Mouse (Mus musculus): ENCODE measurements around the gene Tbc1d8. TPM values are rescaled to one million over a fixed set of nuclear protein-coding genes. Genes with fewer than 3 reads are reported as not detected.

The Tbc1d8 gene
- polyA plus RNA-seq, 1 experiment, result 1.2 TPM

GRCm38 (mm10) chr1:39362515-39362893 is 116.1 kb downstream of the Tbc1d8 start:
- Histone ChIP-seq H3K4me3 (ENCODE audit: insufficient read depth, low read length) (no peak overlapping the region), H3K27ac (ENCODE audit: insufficient read depth, low read length) (no peak overlapping the region), H3K4me1 (ENCODE audit: control insufficient read depth, insufficient read depth, low read length) (no peaks in the 10 kb centered on the region)
- TF ChIP-seq CTCF (IDR thresholded peaks at IDR 0.05; ENCODE audit: borderline replicate concordance, insufficient read depth, low read length) (no peak), POLR2A (IDR thresholded peaks at IDR 0.05; ENCODE audit: low read depth, low read length) (no peak)

GRCm38 (mm10) chr1:39361754-39362514 is 116.6 kb downstream of the Tbc1d8 start:
- Histone ChIP-seq H3K4me1 (ENCODE audit: control insufficient read depth, insufficient read depth, low read length) (no peaks in the 10 kb centered on the region), H3K27ac (ENCODE audit: insufficient read depth, low read length) (no peak overlapping the region), H3K4me3 (ENCODE audit: insufficient read depth, low read length) (no peak overlapping the region)
- no peak for TF ChIP-seq POLR2A (IDR thresholded peaks at IDR 0.05; ENCODE audit: low read depth, low read length)
- TF ChIP-seq CTCF (IDR thresholded peaks at IDR 0.05; ENCODE audit: borderline replicate concordance, insufficient read depth, low read length), result no peak

- Histone ChIP-seq H3K4me1 (ENCODE audit: control insufficient read depth, insufficient read depth, low read length) (0 out of 2 replicates have a peak, but pooled peaks cover 4% of the 10 kb centered on the region), H3K4me3 (ENCODE audit: insufficient read depth, low read length) (no peak overlapping the region), H3K27ac (ENCODE audit: insufficient read depth, low read length) (no peak overlapping the region)
- no peak for TF ChIP-seq CTCF (IDR thresholded peaks at IDR 0.05; ENCODE audit: borderline replicate concordance, insufficient read depth, low read length)
- no peak for TF ChIP-seq POLR2A (IDR thresholded peaks at IDR 0.05; ENCODE audit: low read depth, low read length)
These were observed 129.1 kb downstream of the Tbc1d8 start for GRCm38 (mm10) chr1:39349427-39349826.

DNA sequence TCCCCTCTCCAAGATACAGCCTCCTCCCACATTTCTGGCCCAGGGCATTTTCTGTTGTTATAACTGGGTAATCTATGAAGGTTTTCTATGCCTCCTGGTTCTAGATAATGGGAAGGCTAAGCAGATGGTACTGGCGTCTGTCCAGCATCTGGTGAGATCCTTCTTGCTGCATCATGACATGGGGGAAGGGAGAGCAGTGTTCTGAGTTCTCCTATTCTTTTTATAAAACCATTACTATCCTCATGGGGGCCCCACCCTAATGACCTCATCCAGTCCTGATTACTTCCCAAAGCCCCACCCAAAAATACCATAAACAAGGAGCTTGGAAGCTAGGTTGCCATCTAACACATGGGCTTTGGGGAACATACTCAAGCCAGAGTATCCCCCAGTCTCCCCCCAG is 129.6 kb downstream of the Tbc1d8 start:
- no peak overlapping the region for H3K4me3 ChIP-seq (ENCODE audit: insufficient read depth, low read length)
- TF ChIP-seq CTCF (IDR thresholded peaks at IDR 0.05; ENCODE audit: borderline replicate concordance, insufficient read depth, low read length) (no peak), POLR2A (IDR thresholded peaks at IDR 0.05; ENCODE audit: low read depth, low read length) (no peak)
- H3K27ac ChIP-seq (ENCODE audit: insufficient read depth, low read length), result no peak overlapping the region
- 0 out of 2 replicates have a peak, but pooled peaks cover 4% of the 10 kb centered on the region for H3K4me1 ChIP-seq (ENCODE audit: control insufficient read depth, insufficient read depth, low read length)

- TF ChIP-seq CTCF (IDR thresholded peaks at IDR 0.05; ENCODE audit: borderline replicate concordance, insufficient read depth, low read length), result peak; percentile 41; the same call in 1 of the 2 replicates
- TF ChIP-seq POLR2A (IDR thresholded peaks at IDR 0.05; ENCODE audit: low read depth, low read length), result no peak
- no peak overlapping the region for H3K27ac ChIP-seq (ENCODE audit: insufficient read depth, low read length)
- H3K4me1 ChIP-seq (ENCODE audit: control insufficient read depth, insufficient read depth, low read length), result 0 out of 2 replicates have a peak, but pooled peaks cover 4% of the 10 kb centered on the region
- H3K4me3 ChIP-seq (ENCODE audit: insufficient read depth, low read length), result no peak overlapping the region
These were observed 133.5 kb downstream of the Tbc1d8 start for GRCm38 (mm10) chr1:39344981-39345600.

DNA sequence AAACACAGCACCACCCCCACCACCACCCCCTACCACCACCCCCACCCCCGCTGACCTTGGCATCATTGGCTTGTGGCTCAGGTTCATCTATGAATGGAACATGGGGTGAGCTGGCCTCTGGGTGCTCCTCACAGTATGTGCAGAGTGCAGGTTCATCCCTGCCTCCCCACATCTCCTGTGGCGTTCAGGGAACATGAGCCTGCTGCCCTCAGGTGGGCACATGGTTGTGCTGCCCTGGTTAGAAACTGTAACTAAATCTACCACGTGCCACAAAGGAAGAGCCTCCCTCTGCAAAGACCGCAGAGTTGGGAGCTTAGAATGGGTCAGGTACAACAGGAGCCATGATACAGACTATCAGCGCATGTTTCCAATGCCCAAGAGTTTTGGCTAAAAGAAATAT is 135.3 kb downstream of the Tbc1d8 start:
- H3K4me3 ChIP-seq (ENCODE audit: insufficient read depth, low read length), result no peak overlapping the region
- no peak overlapping the region for H3K27ac ChIP-seq (ENCODE audit: insufficient read depth, low read length)
- TF ChIP-seq POLR2A (IDR thresholded peaks at IDR 0.05; ENCODE audit: low read depth, low read length), result no peak
- TF ChIP-seq CTCF (IDR thresholded peaks at IDR 0.05; ENCODE audit: borderline replicate concordance, insufficient read depth, low read length), result peak; percentile 59; the same call in 1 of the 2 replicates
- H3K4me1 ChIP-seq (ENCODE audit: control insufficient read depth, insufficient read depth, low read length), result no peaks in the 10 kb centered on the region

GRCm38 (mm10) chr1:39341807-39342206 is 136.7 kb downstream of the Tbc1d8 start:
- H3K4me1 ChIP-seq (ENCODE audit: control insufficient read depth, insufficient read depth, low read length), result no peaks in the 10 kb centered on the region
- no peak overlapping the region for H3K27ac ChIP-seq (ENCODE audit: insufficient read depth, low read length)
- TF ChIP-seq CTCF (IDR thresholded peaks at IDR 0.05; ENCODE audit: borderline replicate concordance, insufficient read depth, low read length), result no peak
- no peak for TF ChIP-seq POLR2A (IDR thresholded peaks at IDR 0.05; ENCODE audit: low read depth, low read length)
- H3K4me3 ChIP-seq (ENCODE audit: insufficient read depth, low read length), result no peak overlapping the region

GRCm38 (mm10) chr1:39340647-39341046 is 137.9 kb downstream of the Tbc1d8 start:
- Histone ChIP-seq H3K4me1 (ENCODE audit: control insufficient read depth, insufficient read depth, low read length) (no peaks in the 10 kb centered on the region), H3K4me3 (ENCODE audit: insufficient read depth, low read length) (no peak overlapping the region)
- TF ChIP-seq CTCF (IDR thresholded peaks at IDR 0.05; ENCODE audit: borderline replicate concordance, insufficient read depth, low read length) (peak; percentile 64; the same call in 1 of the 2 replicates), POLR2A (IDR thresholded peaks at IDR 0.05; ENCODE audit: low read depth, low read length) (no peak)

GRCm38 (mm10) chr1:39340156-39340555 is 138.4 kb downstream of the Tbc1d8 start:
- Histone ChIP-seq H3K4me3 (ENCODE audit: insufficient read depth, low read length) (no peak overlapping the region), H3K27ac (ENCODE audit: insufficient read depth, low read length) (no peak overlapping the region), H3K4me1 (ENCODE audit: control insufficient read depth, insufficient read depth, low read length) (no peaks in the 10 kb centered on the region)
- no peak for TF ChIP-seq POLR2A (IDR thresholded peaks at IDR 0.05; ENCODE audit: low read depth, low read length)
- no peak for TF ChIP-seq CTCF (IDR thresholded peaks at IDR 0.05; ENCODE audit: borderline replicate concordance, insufficient read depth, low read length)

More at GRCm38 (mm10) chr1:39340647-39341046, 137.9 kb downstream of the Tbc1d8 start:
- no peak overlapping the region for H3K27ac ChIP-seq (ENCODE audit: insufficient read depth, low read length)

DNA sequence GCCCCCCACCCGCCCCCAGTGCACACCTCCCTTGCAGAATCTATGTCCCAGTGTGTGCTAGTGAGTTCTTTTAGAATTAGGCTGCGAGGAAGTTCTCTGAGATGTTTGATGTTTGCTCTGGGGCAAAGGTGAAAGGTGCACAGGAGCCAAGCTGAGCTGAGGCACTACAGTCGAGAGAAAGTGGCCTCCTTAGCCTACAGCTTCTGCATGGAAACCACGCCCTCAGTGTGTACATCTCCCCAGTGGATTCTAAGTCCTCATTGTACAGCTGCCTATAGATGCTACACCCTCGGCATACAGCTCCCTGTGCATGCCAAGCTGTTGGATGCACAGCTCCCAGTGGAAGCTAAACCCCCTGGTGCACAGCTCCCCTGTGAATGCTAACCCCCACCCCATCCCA is 139.1 kb downstream of the Tbc1d8 start:
- Histone ChIP-seq H3K27ac (ENCODE audit: insufficient read depth, low read length) (no peak overlapping the region), H3K4me1 (ENCODE audit: control insufficient read depth, insufficient read depth, low read length) (no peaks in the 10 kb centered on the region), H3K4me3 (ENCODE audit: insufficient read depth, low read length) (no peak overlapping the region)
- no peak for TF ChIP-seq POLR2A (IDR thresholded peaks at IDR 0.05; ENCODE audit: low read depth, low read length)
- no peak for TF ChIP-seq CTCF (IDR thresholded peaks at IDR 0.05; ENCODE audit: borderline replicate concordance, insufficient read depth, low read length)

Data from embryonic fibroblast, embryonic 13.5 days (primary cell).